Mouse (Mus musculus): Measurements from ENCODE around the gene Naa38. TPM values are rescaled to one million over a fixed set of nuclear protein-coding genes. Genes with fewer than 3 reads are reported as not detected.
"Not testable (repeated sequence)": the region's sequence is repeated elsewhere in the genome, so short reads cannot be mapped to it uniquely, and the experiment has no call there.

Gene Naa38
- polyA plus RNA-seq (2015; fragmentation: Nextera tagmentation; extraction: Ambion mirVana) = 153 and 155 TPM in 2 replicates

DNA sequence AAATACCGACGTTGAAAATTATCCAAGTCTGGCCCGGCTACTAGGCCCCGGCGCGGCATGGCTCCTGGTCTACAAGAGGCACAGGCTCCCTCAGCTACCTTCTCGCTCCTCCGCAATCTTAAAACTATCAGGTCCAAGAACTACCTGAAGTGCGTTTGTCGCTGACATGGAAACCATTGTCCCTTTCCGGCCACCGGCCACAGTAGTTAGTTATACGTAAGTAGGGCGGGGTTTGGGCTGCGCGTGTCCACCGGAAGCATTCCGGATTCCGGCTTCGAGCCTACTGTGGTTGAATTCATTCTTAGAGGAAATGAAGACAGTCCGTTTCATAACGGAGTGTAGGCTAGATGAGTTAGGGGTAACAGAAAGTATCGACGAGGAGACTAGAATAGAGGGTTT is at the start of gene Naa38, which contains the start of gene Cyb5d1:
Gene Naa38, plus strand, starts transcription at position 253 of the 399 bp plus-strand sequence.
Gene Cyb5d1, minus strand, starts transcription at position 397 of the 399 bp plus-strand sequence.
- ATAC-seq (replicated peaks; ENCODE audit: low FRiP score) = peak; percentile 78
- not testable (repeated sequence) for H3K9me3 ChIP-seq (replicated peaks); H3K27me3 ChIP-seq
- H3K36me3 ChIP-seq = peaks cover 21% of the 10 kb centered on the region
- peak within 1 kb of the TSS; percentile 91 for H3K9ac ChIP-seq
- H3K27ac ChIP-seq = peak within 1 kb of the TSS; percentile 99
- WGBS = under 1% methylated on average over 24 of the region's 24 CpGs
- H3K4me2 ChIP-seq = peak within 1 kb of the TSS; percentile 84
- peak within 1 kb of the TSS; percentile 78 for H3K4me3 ChIP-seq (replicated peaks)
- peaks cover 46% of the 10 kb centered on the region for H3K4me1 ChIP-seq

DNA sequence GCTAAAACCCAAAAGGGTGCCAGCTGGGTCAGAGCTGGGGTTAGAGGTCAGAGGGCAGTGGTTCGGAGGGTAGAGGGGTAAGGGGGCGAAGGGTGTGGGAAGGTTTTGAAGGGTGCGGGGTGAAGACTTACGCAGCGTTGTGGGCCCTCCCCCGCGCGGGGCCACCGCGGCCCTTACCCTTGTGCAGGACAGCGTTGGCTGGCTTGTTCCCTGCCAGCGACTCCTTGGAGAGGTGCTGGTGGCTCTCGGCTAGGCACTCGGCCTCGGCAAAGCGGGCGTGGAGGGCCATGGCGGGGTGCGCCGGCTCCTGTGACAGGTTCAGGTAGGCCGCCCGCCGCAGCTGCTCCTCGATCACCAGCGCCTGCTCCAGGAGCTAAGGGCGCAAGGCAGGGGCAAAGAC is 48.8 kb upstream of the Naa38 start:
- WGBS = 86% methylated on average over 24 of the region's 26 CpGs
- Histone ChIP-seq H3K4me3 (replicated peaks) (no peak overlapping the region), H3K9me3 (replicated peaks) (no peaks in the 10 kb centered on the region), H3K27ac (no peak overlapping the region), H3K4me2 (no peak overlapping the region), H3K9ac (no peak overlapping the region), H3K36me3 (peaks cover 88% of the 10 kb centered on the region), H3K27me3 (no peaks in the 10 kb centered on the region), H3K4me1 (peaks cover 1% of the 10 kb centered on the region)
- no peak for ATAC-seq (replicated peaks; ENCODE audit: low FRiP score)

DNA sequence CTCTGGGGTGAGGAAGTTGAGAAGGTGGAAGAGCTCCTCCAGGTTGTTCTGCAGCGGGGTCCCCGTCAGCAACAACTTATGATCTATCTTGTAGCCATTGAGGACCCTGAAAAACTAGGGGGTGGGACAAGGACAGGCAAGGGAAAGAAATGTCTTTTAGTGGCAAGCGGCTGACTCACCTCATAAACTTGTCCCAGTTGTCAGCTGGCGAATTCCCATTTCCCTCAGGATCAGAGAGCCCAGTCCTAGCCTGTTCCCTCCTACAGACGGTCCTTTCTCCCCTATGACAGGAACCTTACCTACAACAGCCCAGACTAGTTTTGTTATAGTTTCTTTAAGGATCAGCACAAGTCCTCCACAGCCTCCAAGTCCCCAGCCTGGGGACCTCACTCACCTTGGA is 38.7 kb upstream of the Naa38 start:
- Histone ChIP-seq H3K36me3 (peaks cover 100% of the 10 kb centered on the region), H3K4me3 (replicated peaks) (no peak overlapping the region), H3K9ac (no peak overlapping the region), H3K4me2 (no peak overlapping the region), H3K4me1 (peaks cover 2% of the 10 kb centered on the region; the same call in 1 of the 2 replicates), H3K9me3 (replicated peaks) (no peaks in the 10 kb centered on the region), H3K27me3 (no peaks in the 10 kb centered on the region), H3K27ac (no peak overlapping the region)
- WGBS = 70% methylated on average over 5 of the region's 5 CpGs
- ATAC-seq (replicated peaks; ENCODE audit: low FRiP score) = no peak

DNA sequence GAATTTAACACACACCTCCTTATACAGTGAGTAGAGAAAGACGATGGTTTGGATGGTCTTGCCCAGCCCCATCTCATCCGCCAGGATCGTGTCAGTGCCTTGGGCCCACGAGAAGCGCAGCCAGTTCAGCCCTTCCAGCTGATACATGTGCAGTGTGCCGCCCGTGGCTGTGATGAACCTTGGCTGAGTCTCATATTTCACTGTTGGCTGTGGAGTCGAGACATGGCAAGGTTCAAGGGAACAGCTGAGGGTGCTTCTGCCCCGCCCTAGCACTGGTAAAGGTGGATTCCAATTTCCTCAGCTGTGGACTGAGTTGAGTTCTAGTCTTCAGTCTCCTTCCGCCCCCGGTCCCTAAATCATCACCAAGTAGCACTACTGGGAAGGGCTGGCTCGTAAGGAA is 37.6 kb upstream of the Naa38 start:
- no peaks in the 10 kb centered on the region for H3K9me3 ChIP-seq (replicated peaks)
- H3K36me3 ChIP-seq = peaks cover 100% of the 10 kb centered on the region
- H3K27ac ChIP-seq = no peak overlapping the region
- no peak overlapping the region for H3K9ac ChIP-seq
- H3K4me1 ChIP-seq = peaks cover 2% of the 10 kb centered on the region; the same call in 1 of the 2 replicates
- WGBS = 73% methylated on average over 12 of the region's 12 CpGs
- no peak for ATAC-seq (replicated peaks; ENCODE audit: low FRiP score)
- no peak overlapping the region for H3K4me3 ChIP-seq (replicated peaks)
- H3K27me3 ChIP-seq = no peaks in the 10 kb centered on the region
- no peak overlapping the region for H3K4me2 ChIP-seq

DNA sequence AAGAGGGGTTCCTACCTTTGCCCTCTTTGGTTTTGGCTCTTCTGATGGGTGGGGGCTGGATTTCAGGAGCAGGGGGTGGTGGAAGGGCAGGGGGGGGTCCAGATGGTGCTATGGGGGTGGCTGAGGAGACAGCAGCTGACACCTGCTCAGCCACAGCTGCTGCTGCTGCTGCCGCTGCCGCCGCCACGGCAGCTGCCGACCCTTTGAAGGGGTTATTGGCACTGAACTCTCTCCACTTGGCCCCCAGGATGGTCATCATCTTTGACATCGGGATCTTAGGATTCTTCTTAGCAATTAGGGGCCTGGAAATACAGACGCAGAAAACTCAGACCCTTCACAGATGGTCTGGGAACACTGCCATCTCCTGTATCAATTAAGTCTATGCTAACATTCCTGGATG is 33.3 kb upstream of the Naa38 start:
- no peak overlapping the region for H3K4me2 ChIP-seq
- WGBS = 60% methylated on average over 7 of the region's 7 CpGs
- ATAC-seq (replicated peaks; ENCODE audit: low FRiP score) = no peak
- H3K4me3 ChIP-seq (replicated peaks) = no peak overlapping the region
- no peak overlapping the region for H3K9ac ChIP-seq
- no peaks in the 10 kb centered on the region for H3K9me3 ChIP-seq (replicated peaks)
- peaks cover 68% of the 10 kb centered on the region for H3K36me3 ChIP-seq
- H3K4me1 ChIP-seq = peaks cover 37% of the 10 kb centered on the region
- no peak overlapping the region for H3K27ac ChIP-seq
- no peaks in the 10 kb centered on the region for H3K27me3 ChIP-seq

DNA sequence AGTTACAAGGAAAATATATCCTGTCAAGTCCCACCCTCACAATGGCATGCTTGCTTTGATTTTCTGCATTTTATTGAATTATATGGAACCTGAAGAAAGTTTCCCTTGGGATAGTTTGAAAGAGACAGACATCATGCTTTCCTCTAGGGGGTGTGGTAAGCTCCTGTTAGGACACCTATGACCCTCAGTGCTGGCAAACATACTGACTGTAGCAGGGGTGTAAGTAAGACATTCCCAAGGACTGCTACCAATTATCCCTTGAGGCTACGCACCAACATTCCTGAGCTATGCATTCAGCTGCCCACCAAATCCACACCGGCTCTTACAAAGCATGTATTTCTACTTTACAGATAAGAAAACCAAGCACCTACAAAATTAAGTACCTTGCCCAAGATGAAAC is 32.8 kb upstream of the Naa38 start:
- Histone ChIP-seq H3K4me2 (no peak overlapping the region), H3K27ac (no peak overlapping the region), H3K4me3 (replicated peaks) (no peak overlapping the region), H3K9me3 (replicated peaks) (no peaks in the 10 kb centered on the region), H3K4me1 (peaks cover 39% of the 10 kb centered on the region), H3K27me3 (no peaks in the 10 kb centered on the region), H3K36me3 (peaks cover 64% of the 10 kb centered on the region), H3K9ac (no peak overlapping the region)
- 72% methylated on average over 2 of the region's 2 CpGs for WGBS
- ATAC-seq (replicated peaks; ENCODE audit: low FRiP score) = no peak

DNA sequence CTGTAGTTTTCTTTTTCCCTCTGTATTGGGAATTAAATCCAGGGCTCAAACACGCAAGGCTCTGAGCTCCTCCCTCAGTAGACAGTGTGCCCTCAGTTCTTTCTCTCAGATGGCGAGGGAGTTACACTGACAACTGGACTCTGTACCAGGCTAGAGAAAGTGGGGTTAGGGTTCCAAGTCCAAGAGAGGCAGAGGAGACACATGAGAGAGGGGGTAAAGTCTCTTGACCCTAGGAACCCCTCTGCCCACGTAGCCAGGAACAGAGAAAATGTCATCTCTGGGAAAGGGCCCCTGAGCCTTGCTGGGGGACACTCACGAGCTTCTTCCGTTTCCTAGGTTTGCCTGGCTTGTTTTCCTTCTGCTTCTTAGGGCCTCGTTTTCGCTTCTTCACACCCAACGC is 30.9 kb upstream of the Naa38 start:
- H3K9me3 ChIP-seq (replicated peaks) = no peaks in the 10 kb centered on the region
- WGBS = 31% methylated on average over 8 of the region's 8 CpGs
- H3K9ac ChIP-seq = peak overlapping the region; percentile 12; the same call in 1 of the 2 replicates
- no peak for ATAC-seq (replicated peaks; ENCODE audit: low FRiP score)
- H3K27me3 ChIP-seq = no peaks in the 10 kb centered on the region
- peak overlapping the region; percentile 94 for H3K4me3 ChIP-seq (replicated peaks)
- peaks cover 46% of the 10 kb centered on the region for H3K4me1 ChIP-seq
- H3K27ac ChIP-seq = peak overlapping the region; percentile 100
- peaks cover 45% of the 10 kb centered on the region for H3K36me3 ChIP-seq
- peak overlapping the region; percentile 87 for H3K4me2 ChIP-seq

DNA sequence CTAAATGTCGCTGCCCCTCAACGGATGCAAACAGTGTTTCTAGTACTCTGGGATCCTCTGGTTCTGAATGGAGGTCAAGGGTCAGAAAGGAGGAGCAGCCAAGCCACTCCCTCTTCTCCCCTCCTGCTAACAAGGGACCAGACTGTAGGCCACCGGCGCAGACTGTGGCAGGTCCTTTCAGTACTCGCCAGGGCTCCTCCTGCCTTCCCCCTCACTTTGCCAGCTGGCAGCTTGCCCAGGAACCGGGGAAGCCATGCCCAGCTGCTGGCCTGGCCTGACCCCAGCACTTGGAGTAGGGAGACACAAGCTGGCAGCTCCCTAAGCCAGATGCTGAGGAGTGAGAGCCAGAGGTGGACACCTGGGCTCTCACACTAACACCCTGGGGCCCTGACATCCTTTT is 30.4 kb upstream of the Naa38 start:
- Histone ChIP-seq H3K4me3 (replicated peaks) (peak overlapping the region; percentile 94), H3K9ac (peak overlapping the region; percentile 29; the same call in 1 of the 2 replicates), H3K27me3 (no peaks in the 10 kb centered on the region), H3K36me3 (peaks cover 39% of the 10 kb centered on the region), H3K4me1 (peaks cover 49% of the 10 kb centered on the region), H3K27ac (peak overlapping the region; percentile 100), H3K4me2 (peak overlapping the region; percentile 87), H3K9me3 (replicated peaks) (no peaks in the 10 kb centered on the region)
- ATAC-seq (replicated peaks; ENCODE audit: low FRiP score) = peak; percentile 64
- 2% methylated on average over 6 of the region's 6 CpGs for WGBS

DNA sequence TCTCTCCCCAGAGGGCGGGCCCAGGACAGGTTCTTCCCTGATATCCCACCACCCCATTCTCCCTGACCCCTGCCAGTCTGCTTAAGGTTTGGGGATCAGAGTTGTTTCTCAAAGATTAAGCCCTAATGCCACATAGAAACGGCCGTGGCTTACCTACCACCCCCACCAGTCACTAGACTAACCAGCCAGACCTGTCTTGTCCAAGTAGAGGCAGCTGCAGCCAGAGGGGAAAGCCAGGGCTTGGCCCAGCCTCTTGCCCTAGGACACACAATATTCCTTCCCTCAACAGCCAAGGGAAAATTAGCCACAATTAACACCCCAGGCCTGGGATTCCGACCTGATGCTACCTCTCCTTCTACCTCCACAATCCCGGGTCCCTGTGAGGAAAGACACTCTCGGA is 29.6 kb upstream of the Naa38 start:
- peak overlapping the region; percentile 87 for H3K4me2 ChIP-seq
- peaks cover 52% of the 10 kb centered on the region for H3K4me1 ChIP-seq
- no peak for ATAC-seq (replicated peaks; ENCODE audit: low FRiP score)
- H3K36me3 ChIP-seq = peaks cover 31% of the 10 kb centered on the region
- peak overlapping the region; percentile 94 for H3K4me3 ChIP-seq (replicated peaks)
- H3K9me3 ChIP-seq (replicated peaks) = no peaks in the 10 kb centered on the region
- H3K9ac ChIP-seq = peak overlapping the region; percentile 45
- H3K27me3 ChIP-seq = no peaks in the 10 kb centered on the region
- H3K27ac ChIP-seq = peak overlapping the region; percentile 100
- 13% methylated on average over 6 of the region's 6 CpGs for WGBS

DNA sequence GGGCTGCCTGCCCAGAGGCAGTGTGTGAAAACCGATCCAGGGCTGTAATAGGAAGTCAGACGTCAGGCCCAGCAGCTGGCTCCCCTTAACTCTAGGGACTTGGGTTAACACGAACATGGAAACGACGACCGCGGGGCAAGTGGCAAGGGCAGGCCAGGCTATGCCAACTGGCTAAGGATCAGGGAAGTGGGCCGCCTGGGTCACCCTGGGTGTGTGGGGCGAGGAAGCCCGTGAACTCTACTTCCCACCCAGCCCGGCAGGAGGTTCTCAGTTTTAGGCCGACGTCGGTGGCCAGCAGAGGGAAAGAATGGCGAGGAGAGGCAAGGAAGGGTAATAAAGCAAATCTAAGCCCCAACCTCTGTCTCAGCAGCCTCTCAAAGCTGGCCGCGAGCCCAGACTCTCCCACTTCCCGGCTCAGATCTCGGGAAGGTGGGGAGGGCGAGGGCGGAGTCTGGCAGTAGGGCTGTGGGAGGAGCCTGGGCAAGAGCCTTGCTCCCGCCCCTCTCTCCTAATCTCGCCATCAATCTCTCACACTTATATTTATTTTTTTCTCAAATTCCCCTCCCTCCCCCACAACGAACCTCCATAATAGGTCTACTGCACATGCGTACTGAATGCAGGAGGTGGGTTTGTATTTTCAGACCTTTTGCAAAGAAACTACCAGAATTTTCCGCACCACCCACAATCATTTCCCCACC is 29.0 kb upstream of the Naa38 start:
- H3K36me3 ChIP-seq = peaks cover 25% of the 10 kb centered on the region
- H3K4me3 ChIP-seq (replicated peaks) = peak overlapping the region; percentile 94
- peak overlapping the region; percentile 100 for H3K27ac ChIP-seq
- no peaks in the 10 kb centered on the region for H3K27me3 ChIP-seq
- peak overlapping the region; percentile 99 for H3K9ac ChIP-seq
- H3K4me2 ChIP-seq = peak overlapping the region; percentile 87
- WGBS = 1% methylated on average over 26 of the region's 26 CpGs
- peak; percentile 83 for ATAC-seq (replicated peaks; ENCODE audit: low FRiP score)
- H3K9me3 ChIP-seq (replicated peaks) = no peaks in the 10 kb centered on the region
- peaks cover 58% of the 10 kb centered on the region for H3K4me1 ChIP-seq

DNA sequence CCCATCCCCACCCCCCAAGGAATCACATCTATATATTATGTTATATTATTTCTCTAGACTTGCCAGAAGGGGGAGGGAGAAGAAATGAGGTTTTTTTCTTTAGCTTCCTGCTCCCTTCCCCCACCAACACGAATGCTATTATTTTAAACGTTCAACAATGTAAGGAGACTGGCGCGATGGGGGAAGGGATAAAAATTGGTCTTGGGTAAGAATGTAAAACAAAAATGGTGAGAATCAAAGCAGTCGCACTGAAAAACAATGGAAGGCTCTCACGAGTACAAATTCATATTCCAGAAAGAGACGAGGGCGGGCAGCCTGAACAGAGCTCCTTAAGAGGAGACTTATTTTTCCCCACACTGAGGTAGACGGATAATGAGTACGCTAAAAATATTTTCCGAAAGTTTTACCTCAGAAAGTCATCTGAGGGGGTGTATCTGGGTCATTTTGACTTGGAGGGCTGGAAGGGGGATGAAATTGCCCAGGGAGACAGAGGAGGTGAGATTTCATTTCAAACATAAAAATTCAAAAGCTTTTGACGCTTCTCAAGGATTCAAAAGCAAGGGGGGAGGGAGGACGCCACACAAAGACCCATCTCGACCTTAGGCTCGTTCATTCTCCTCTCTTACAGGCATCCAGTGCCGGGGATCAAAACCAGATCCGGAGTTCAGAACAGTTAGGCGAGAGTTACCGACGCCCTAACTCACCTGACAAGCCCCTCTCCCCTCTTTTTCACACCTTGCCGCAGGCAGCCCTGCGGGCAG is 28.3 kb upstream of the Naa38 start:
- Histone ChIP-seq H3K27me3 (no peaks in the 10 kb centered on the region), H3K27ac (peak overlapping the region; percentile 100), H3K4me2 (peak overlapping the region; percentile 87), H3K36me3 (peaks cover 18% of the 10 kb centered on the region), H3K4me1 (peaks cover 63% of the 10 kb centered on the region), H3K9ac (peak overlapping the region; percentile 99), H3K4me3 (replicated peaks) (peak overlapping the region; percentile 94), H3K9me3 (replicated peaks) (no peaks in the 10 kb centered on the region)
- under 1% methylated on average over 22 of the region's 22 CpGs for WGBS
- no peak for ATAC-seq (replicated peaks; ENCODE audit: low FRiP score)

Measured in kidney, embryonic 15.5 days (tissue).